Mouse (Mus musculus) cerebellum, postnatal 10 days (tissue): Measurements from ENCODE around the gene Ice2.

Experiments used
- DNase-seq, 2 experiments: peaks; one replicate each; pipeline ENCODE4 v3.0.0; 2021; ENCODE audit warnings: mixed read lengths in 2 of 2

The Ice2 gene

DNA sequence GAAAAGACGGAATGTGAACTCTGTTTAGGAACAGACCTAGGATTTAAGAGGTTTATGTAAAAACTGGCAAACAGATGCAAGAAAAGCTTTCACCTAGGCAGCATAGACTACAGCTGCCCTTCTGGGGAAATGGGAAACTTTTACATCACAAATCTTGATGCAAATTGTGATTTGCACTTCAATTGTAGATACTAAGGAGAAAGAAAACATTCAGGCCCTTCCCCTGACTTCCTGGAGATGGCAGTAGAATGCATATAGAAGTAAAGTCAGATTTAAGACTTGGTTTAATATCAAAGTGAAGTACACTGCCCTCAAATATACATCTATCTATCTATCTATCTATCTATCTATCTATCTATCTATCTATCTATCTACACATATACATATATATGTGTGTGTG is 21.8 kb downstream of the Ice2 start:
- peak in 1 of 2 experiments; percentile 16 for DNase-seq

DNA sequence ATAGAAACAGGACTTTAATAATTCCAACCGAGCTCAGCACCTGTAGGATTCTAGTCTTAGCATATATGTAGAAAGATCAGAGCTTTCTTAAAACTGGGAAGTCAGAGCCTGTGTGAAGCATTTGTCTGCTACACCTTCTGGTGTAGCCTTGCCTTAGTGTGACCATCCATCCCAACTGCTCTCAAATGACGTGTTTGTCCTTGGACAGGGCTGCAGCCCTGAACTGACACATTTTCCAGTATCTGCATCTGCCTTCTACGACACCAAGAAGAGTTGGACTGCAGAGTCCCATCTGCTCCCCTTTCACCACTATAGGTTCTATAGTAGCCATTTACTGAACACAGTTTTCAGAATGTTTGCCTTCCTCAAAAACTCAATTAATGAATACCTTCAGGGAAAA is 32.8 kb downstream of the Ice2 start:
- no peak for DNase-seq

DNA sequence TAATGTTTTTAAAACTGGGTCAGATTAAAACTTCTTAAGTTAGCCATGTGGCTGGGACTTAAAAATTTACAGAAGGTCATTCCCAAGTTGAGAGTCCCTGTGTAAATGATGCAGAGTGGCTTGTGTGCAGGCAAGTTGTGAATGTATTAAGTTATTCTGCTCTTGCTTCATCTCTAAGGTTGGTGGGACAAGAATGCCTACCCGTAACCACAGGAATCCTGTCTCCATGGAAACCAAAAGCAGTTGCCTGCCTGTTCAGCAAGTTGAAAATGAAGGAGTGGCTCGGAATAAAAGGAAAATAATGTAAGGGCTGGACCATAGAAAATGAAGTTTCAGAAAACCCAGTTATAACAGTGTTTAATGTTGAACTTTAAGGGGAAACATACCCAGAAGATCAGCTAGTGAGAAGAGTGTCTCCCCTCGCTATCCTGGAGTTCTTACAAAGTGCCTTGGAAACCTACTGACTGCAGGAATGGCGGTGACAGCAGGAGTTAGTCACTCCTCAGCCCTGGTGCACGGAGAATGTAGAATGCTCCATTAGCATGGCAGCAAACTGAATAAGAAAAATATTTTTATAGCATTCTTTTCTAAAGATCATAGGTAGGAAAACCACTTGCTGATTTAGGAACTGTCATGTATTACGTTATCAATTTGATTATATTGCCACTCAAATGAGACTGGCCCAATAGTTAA is 34.3 kb downstream of the Ice2 start:
- DNase-seq = no peak

DNA sequence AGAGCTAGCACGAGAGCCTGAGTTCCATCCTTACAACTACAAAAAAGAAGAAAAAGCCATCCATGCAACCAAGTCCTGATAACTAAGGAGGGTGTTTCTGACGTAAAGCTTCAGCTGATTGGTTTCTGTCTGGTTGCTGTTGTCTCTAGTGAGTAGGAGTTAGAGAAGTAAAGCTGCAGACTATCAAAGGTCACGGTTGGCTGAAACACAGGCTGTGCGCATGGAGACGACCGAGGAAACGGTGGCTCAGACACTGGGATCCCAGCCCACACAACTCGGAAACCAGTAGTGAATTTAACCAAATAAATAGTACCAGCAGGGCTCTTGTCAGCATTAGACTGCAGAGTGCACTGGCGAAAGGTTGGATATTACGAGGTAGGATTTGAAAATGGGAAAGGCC is 37.5 kb downstream of the Ice2 start:
- DNase-seq = no peak

- no peak for DNase-seq
These were observed 38.0 kb downstream of the Ice2 start for GRCm38 (mm10) chr9:69435662-69436061.

DNA sequence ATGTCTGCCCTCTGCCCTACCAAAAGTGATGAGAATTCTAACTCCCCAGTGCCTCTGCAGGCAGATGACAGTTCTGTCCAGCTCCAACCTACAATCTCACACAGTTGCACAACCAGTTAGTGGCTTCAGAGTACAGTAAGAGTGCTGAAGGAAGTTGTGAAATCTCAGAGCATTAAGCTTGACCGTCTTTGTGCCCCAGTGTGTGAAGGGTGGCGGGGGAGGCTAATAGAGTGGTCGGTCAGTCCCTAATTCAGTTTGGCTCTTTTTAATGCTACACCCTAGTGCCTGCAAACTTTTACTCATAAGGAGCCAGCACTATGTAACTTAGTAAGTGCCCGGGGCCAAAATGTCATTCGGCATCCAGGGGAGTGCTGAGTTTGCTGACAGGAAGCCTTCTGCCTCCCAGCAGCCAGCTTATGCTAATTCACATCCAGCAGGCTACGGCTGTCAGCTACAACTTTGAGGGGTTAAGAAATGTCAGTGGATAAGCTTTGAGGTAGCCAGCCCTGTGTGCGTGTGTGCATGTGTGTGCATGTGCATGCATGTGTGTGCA is 42.2 kb downstream of the Ice2 start:
- DNase-seq = no peak

- DNase-seq = no peak
These were observed 44.8 kb downstream of the Ice2 start for GRCm38 (mm10) chr9:69442471-69443038.

- DNase-seq = no peak
These were observed 45.5 kb downstream of the Ice2 start for GRCm38 (mm10) chr9:69443203-69443602.

- DNase-seq = no peak
These were observed 51.1 kb downstream of the Ice2 start for GRCm38 (mm10) chr9:69448801-69449200.

- peak in 1 of 2 experiments; percentile 22 for DNase-seq
These were observed 52.9 kb downstream of the Ice2 start for GRCm38 (mm10) chr9:69450636-69451035.

DNA sequence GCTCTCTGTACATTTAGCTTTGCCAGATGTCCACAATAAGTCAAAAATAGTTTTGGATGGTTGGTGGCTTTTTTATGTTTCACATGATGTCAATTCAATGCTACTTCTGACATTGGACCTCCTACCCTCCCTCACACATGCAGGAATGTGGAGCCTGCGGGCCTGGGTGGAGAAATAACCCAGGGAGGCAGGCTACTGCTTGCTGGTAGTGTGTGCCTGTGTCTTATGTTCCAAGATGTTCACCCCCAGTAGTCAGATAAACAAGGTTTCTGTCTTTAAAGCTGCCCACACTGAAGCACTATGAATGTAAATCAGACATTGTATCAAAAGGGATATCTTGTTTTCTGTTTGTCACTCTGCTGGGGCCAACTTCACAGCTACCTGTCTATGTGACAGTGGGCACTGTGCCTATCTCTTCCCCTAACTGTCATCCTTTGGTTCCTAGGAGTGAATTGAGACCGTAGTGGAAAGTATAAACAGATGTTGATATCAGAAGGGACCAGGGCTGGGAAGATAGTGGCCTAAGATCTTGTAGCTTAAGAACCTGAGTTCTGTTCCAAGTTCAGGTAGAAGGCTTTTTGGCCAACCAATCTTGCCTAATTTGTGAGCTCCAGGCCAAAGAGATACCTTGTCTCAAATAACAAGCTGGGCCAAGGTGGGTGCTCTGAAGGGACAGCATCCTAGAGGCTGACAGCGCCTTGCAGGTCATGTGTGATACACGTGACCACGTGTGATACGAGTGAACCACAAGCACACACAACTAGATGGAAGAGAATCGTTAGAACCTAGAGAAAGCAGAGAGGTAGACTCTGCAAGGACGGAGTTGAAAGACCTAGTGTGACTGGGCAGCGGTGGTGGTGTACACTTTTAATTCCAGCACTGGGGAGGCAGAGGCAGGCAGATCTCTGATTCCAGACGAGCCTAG is 54.4 kb downstream of the Ice2 start:
- no peak for DNase-seq

DNA sequence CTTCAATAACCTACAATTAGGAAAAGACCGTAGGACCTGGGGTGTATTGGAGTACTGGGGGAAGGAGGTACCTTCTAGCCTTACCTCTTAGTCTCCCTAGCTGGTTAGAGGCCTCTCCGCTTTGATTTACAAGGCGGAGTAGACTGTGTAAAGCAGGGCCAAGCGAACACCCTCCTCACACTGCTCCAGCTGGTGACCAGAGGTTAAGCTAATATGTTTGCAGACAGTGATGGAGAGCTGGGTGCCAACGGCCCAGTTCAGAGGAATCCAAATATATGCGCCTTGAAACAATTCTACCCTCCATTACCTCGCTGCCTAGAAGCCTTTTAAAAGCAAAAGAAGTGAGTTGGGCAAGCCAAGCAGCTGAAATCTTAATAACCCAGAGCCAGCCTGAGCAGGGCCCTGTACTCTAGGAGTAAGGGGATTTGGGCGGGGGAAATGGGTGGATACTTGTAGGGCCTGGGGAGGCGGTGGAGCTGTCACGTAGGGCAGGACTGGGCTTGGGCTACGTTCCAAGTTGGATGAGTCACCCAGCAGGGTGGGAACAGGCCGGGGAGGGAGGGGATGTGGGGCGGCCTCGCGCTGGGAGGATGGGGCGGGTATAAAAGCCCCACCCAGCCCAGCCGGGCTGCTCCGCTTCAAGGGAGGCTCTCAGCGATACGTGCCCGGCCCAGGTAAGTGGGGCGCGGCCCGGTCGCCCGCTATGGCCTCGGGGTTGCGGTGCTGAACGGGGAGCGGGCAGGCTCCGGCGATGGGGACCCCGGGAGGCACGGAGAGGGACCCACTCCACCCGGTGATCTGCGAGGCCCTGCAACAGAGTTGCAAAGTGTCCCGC is 55.6 kb downstream of the Ice2 start, which contains the start of gene Anxa2:
Anxa2 (plus strand) TSS at position 555 of the 835 bp plus-strand sequence.
- peak; percentile 71 to 80 for DNase-seq

DNA sequence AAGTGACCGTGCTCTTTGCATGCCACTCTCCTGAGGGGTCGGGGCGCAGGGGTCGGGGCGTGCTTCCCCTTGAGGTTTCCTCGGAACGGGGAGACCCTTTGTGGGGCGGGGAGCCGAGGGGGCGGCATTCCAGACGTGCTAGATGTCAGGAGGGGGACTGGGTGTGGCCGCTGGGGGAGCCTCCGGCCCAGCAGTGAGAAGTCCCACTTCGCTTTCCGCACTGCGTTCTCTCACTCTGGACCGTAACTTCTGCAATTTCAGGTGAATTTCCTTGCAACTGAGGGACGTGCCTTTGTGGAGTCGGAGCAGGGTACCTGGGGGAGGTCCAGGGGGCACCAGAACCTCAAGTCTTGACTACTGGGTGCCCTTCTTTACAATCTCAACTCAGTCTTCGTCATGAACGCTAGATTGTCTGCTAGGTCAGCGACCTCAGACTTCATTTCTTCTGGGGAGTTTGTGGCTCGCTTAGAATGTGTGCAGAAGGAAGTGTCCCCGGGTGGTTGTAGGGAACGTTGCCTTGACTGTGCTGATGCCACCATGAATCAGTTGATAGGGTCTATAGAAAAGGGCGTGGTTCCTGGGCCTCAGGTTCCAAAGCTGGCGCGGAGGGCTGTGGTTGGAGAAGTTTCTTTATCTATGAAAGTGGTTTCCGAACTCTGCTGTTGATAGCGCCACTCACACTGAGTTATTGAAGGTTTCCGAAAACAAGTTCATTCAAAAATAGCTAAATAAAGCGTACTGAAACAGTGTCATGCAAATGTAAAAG is 56.4 kb downstream of the Ice2 start:
- DNase-seq = no peak

- DNase-seq = no peak
These were observed 57.0 kb downstream of the Ice2 start for GRCm38 (mm10) chr9:69454691-69455090.

GRCm38 (mm10) chr9:69455391-69455790 is 57.7 kb downstream of the Ice2 start:
- no peak for DNase-seq

DNA sequence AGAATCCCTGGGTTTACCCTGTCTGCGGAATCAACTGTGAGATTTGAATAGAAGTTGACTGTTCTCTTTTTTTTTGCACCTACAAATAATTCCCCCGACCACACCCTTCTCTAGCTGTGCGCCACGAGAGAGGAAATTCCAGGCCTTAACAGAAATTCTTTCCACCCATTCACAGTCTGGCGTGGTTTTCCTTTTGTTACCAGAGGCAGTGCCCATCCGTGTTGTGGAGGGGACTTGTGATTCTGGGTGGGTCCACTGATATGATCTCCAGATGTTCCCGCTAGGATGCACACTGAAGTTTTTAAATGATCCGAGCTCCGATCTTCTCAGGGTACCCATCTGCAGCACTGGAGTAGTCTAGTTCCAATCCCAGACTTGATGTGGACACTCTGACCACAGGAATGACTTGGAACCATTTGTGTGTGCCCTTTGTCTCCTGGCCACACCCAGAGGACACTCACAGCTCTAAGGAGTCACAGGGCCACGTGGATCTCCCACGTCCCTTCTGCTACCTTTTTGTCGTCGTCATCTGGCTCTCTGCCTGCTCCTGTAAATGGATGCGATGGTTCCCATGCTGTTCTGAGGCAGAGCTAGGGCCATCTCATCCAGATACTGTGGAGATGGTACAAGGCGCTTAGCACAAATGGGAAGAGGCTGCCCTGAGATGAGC is 58.8 kb downstream of the Ice2 start:
- DNase-seq = peak in 1 of 2 experiments; percentile 19

GRCm38 (mm10) chr9:69457143-69457542 is 59.4 kb downstream of the Ice2 start:
- DNase-seq = no peak

GRCm38 (mm10) chr9:69457747-69458625 is 60.3 kb downstream of the Ice2 start:
- peak; percentile 66 to 70 for DNase-seq

DNA sequence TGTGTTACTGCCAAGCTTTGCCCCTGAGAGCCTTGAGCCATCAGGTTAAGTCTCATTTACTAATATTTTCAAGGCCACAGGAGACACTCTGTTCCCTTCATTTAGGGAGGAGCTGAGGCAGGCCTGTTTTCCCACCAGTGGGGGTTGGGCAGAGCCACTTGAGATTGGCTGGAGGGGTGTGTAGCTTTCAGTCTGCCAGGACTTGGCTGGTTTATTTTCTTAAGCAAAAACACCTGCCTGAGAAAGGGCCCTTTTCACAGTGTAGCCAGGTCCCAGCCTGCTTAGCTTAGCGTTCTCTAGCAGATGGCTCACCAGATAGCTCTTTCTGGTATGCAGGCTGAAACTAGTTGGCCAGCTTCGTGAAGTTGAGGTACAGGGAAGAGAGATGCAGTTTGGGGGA is 61.3 kb downstream of the Ice2 start:
- peak in 1 of 2 experiments; percentile 29 for DNase-seq

DNA sequence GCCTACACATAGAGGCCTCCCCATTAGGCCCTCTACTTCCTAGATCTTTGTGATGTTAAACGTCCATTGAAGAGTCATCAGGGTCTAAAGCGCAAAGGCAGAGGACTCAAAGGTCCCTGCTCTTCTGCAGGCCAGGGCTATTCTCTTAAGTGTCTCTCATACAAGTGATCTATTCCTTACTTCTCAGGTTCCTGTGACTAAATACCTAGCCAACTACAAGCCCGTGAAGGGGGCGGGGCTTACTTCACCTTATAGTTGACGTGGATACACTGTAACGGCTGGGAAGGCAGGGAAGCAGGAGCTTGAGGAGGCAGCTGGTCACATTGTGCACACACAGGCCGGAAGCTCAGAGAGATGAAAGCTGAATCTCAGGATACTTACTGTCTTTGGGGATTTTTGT is 62.2 kb downstream of the Ice2 start:
- no peak for DNase-seq
